Mouse (Mus musculus) midbrain, postnatal 0 days (tissue): Measurements from ENCODE around the gene Chrna1. TPM values are rescaled to one million over a fixed set of nuclear protein-coding genes. Genes with fewer than 3 reads are reported as not detected.
"Not testable (repeated sequence)": the region's sequence is repeated elsewhere in the genome, so short reads cannot be mapped to it uniquely, and the experiment has no call there.

Source experiments
- ATAC-seq: fragments of 200-750 bp; cut with Nextera tagmentation; 2 replicates; pipeline ENCODE4 v1.8.0; 2017; ENCODE audit warnings: moderate number of reproducible peaks, mild to moderate bottlenecking, moderate TSS enrichment, moderate library complexity; ENCODE audit not compliant: low FRiP score
- DNase-seq: peaks from one replicate; pipeline ENCODE4 v3.0.0-alpha.2; 2015; ENCODE audit warnings: low spot score
- H3K27ac ChIP-seq: fragments of 300-500 bp; sonication (generic); 2 replicates; pipeline ENCODE4 v1.5.1; 2014; ENCODE audit warnings: low read depth, mild to moderate bottlenecking, low read length, mixed read lengths
- H3K27me3 ChIP-seq: fragments of 300-500 bp; sonication (generic); 2 replicates; pipeline ENCODE4 v1.6.1; 2014; ENCODE audit warnings: low read length, control low read depth, mixed read lengths; ENCODE audit not compliant: insufficient read depth
- H3K36me3 ChIP-seq: fragments of 300-500 bp; sonication (generic); 2 replicates; pipeline ENCODE4 v1.6.1; 2014; ENCODE audit warnings: low read length, control low read depth, mixed read lengths; ENCODE audit not compliant: insufficient read depth
- H3K4me1 ChIP-seq: fragments of 300-500 bp; sonication (generic); 2 replicates; pipeline ENCODE4 v1.6.1; 2014; ENCODE audit warnings: mild to moderate bottlenecking, control low read depth, antibody characterized with exemption, low read length, mixed read lengths; ENCODE audit not compliant: insufficient read depth
- H3K4me2 ChIP-seq: fragments of 300-500 bp; sonication (generic); 2 replicates; pipeline ENCODE4 v1.6.1; 2014; ENCODE audit warnings: low read depth, mild to moderate bottlenecking, low read length, mixed read lengths; ENCODE audit not compliant: poor library complexity, severe bottlenecking
- H3K4me3 ChIP-seq: fragments of 300-500 bp; sonication (generic); 2 replicates; pipeline ENCODE4 v1.5.1; 2014; ENCODE audit warnings: low read depth, mild to moderate bottlenecking, low read length, moderate library complexity
- H3K9ac ChIP-seq: fragments of 300-500 bp; sonication (generic); replicated peaks from 2 replicates; pipeline ENCODE4 v1.6.1; 2014; ENCODE audit warnings: mild to moderate bottlenecking, low read length, moderate library complexity, mixed read lengths; ENCODE audit not compliant: poor library complexity, severe bottlenecking
- H3K9me3 ChIP-seq: fragments of 300-500 bp; sonication (generic); 2 replicates; pipeline ENCODE4 v1.6.1; 2016; ENCODE audit warnings: low read length, control low read depth
- CTCF ChIP-seq: IDR thresholded peaks from 2 replicates; pipeline ENCODE4 v1.5.1; 2016; ENCODE audit warnings: antibody characterized with exemption, mild to moderate bottlenecking
- WGBS: fragments of 180-500 bp; shearing (Covaris S2); extraction: QIAGEN DNeasy Blood & Tissue Kit; methylation state at CpG from one replicate; pipeline ENCODE4 v1.1.7; 2014; 5-methylcytosine and 5-hydroxymethylcytosine counted together
- polyA plus RNA-seq: library from polyadenylated mRNA; unstranded; fragments of >200 nt; fragmentation: Nextera tagmentation; extraction: Ambion mirVana; gene quantifications from 2 replicates; pipeline ENCODE4 v1.2.1, GENCODE M21; 2015
- total RNA-seq: library from RNA; depleted of rRNA; stranded (reverse); fragments of >200 nt; gene quantifications from 2 replicates; pipeline ENCODE4 v1.2.3, GENCODE M21; 2014

Chrna1 gene
- total and polyA plus RNA-seq, 2 experiments from 2014 or later, result 0.22 to 0.31 TPM

- WGBS, result 45% methylated on average over 7 of the region's 7 CpGs
- Histone ChIP-seq H3K27ac (0 out of 2 replicates have a peak overlapping the region, but pooled peaks have one; percentile 32), H3K9ac (peak overlapping the region; percentile 51; the same call in 1 of the 2 replicates), H3K4me2 (peak overlapping the region; percentile 71), H3K4me1 (no peaks in the 10 kb centered on the region), H3K9me3 (no peaks in the 10 kb centered on the region), H3K4me3 (peak overlapping the region; percentile 40), H3K36me3 (no peaks in the 10 kb centered on the region), H3K27me3 (no peaks in the 10 kb centered on the region)
- no peak for ATAC-seq
- no peak for TF ChIP-seq CTCF
- no peak for DNase-seq
Observed at GRCm38 (mm10) chr2:73560445-73560844, 19.7 kb downstream of the Chrna1 start.

GRCm38 (mm10) chr2:73557956-73558355 is 22.2 kb downstream of the Chrna1 start:
- no peak for DNase-seq

GRCm38 (mm10) chr2:73557061-73557460 is 23.1 kb downstream of the Chrna1 start:
- not testable (repeated sequence) for H3K36me3 ChIP-seq, DNase-seq, H3K9me3 ChIP-seq, H3K4me1 ChIP-seq, H3K4me3 ChIP-seq, ATAC-seq, H3K27me3 ChIP-seq, H3K4me2 ChIP-seq, H3K9ac ChIP-seq, H3K27ac ChIP-seq
- WGBS, result 96% methylated on average over 3 of the region's 3 CpGs

More at GRCm38 (mm10) chr2:73557956-73558355, 22.2 kb downstream of the Chrna1 start:
- H3K9ac ChIP-seq, result no peak overlapping the region
- no peak for ATAC-seq
- no peak overlapping the region for H3K27ac ChIP-seq
- H3K4me3 ChIP-seq, result no peak overlapping the region
- no peaks in the 10 kb centered on the region for H3K4me1 ChIP-seq
- H3K36me3 ChIP-seq, result no peaks in the 10 kb centered on the region
- 78% methylated on average over 8 of the region's 8 CpGs for WGBS
- no peaks in the 10 kb centered on the region for H3K9me3 ChIP-seq
- no peak overlapping the region for H3K4me2 ChIP-seq
- TF ChIP-seq CTCF, result no peak
- no peaks in the 10 kb centered on the region for H3K27me3 ChIP-seq

GRCm38 (mm10) chr2:73554389-73554788 is 25.7 kb downstream of the Chrna1 start:
- ATAC-seq, result no peak
- no peak for TF ChIP-seq CTCF
- H3K4me2 ChIP-seq, result no peak overlapping the region

GRCm38 (mm10) chr2:73552926-73553325 is 27.2 kb downstream of the Chrna1 start:
- H3K27me3 ChIP-seq, result no peaks in the 10 kb centered on the region
- no peak overlapping the region for H3K27ac ChIP-seq
- no peak for ATAC-seq
- no peak overlapping the region for H3K4me3 ChIP-seq
- no peak overlapping the region for H3K9ac ChIP-seq
- DNase-seq, result no peak
- 78% methylated on average over 3 of the region's 3 CpGs for WGBS
- no peaks in the 10 kb centered on the region for H3K9me3 ChIP-seq
- no peaks in the 10 kb centered on the region for H3K4me1 ChIP-seq
- H3K36me3 ChIP-seq, result no peaks in the 10 kb centered on the region
- H3K4me2 ChIP-seq, result no peak overlapping the region
- no peak for TF ChIP-seq CTCF

More at GRCm38 (mm10) chr2:73554389-73554788, 25.7 kb downstream of the Chrna1 start:
- H3K27ac ChIP-seq, result no peak overlapping the region
- no peaks in the 10 kb centered on the region for H3K9me3 ChIP-seq
- no peaks in the 10 kb centered on the region for H3K36me3 ChIP-seq
- H3K27me3 ChIP-seq, result no peaks in the 10 kb centered on the region
- 83% methylated on average over 3 of the region's 3 CpGs for WGBS
- no peak for DNase-seq
- no peaks in the 10 kb centered on the region for H3K4me1 ChIP-seq
- no peak overlapping the region for H3K9ac ChIP-seq
- no peak overlapping the region for H3K4me3 ChIP-seq

- DNase-seq (peak; percentile 74), ATAC-seq (no peak)
- Histone ChIP-seq H3K9me3 (no peaks in the 10 kb centered on the region), H3K36me3 (no peaks in the 10 kb centered on the region), H3K4me2 (peak overlapping the region; percentile 39), H3K27ac (no peak overlapping the region), H3K4me1 (no peaks in the 10 kb centered on the region), H3K27me3 (no peaks in the 10 kb centered on the region), H3K9ac (0 out of 2 replicates have a peak overlapping the region, but pooled peaks have one; percentile 9), H3K4me3 (peak overlapping the region; percentile 17)
- WGBS, result 16% methylated on average over 6 of the region's 6 CpGs
- peak; percentile 79 for TF ChIP-seq CTCF
Observed at GRCm38 (mm10) chr2:73550725-73551124, 29.4 kb downstream of the Chrna1 start.
